Mouse (Mus musculus): Measurements from ENCODE around the gene Klk6. TPM values are rescaled to one million over a fixed set of nuclear protein-coding genes. Genes with fewer than 3 reads are reported as not detected.

The Klk6 gene
- polyA plus RNA-seq, 1 experiment from 2014 or later = not detected

GRCm38 (mm10) chr7:43799876-43800275 is 24.4 kb upstream of the Klk6 start:
- no peak overlapping the region for H3K9ac ChIP-seq (ENCODE audit: low read depth, low read length)
- no peak overlapping the region for H3K27ac ChIP-seq (ENCODE audit: low read depth, low read length)
- no peak overlapping the region for H3K4me2 ChIP-seq (replicated peaks; ENCODE audit: low read depth, low read length)
- H3K9me3 ChIP-seq (ENCODE audit: control insufficient read depth, low read length) = no peaks in the 10 kb centered on the region
- 74% methylated on average over 7 of the region's 7 CpGs for WGBS
- no peaks in the 10 kb centered on the region for H3K36me3 ChIP-seq (ENCODE audit: control insufficient read depth, insufficient read depth, low read length)
- no peak for DNase-seq (ENCODE audit: low spot score)
- no peak overlapping the region for H3K4me3 ChIP-seq (ENCODE audit: low read depth, low read length)
- peaks cover 16% of the 10 kb centered on the region for H3K27me3 ChIP-seq (ENCODE audit: control insufficient read depth, insufficient read depth, low read length)
- ATAC-seq (ENCODE audit: low FRiP score) = no peak
- H3K4me1 ChIP-seq (replicated peaks; ENCODE audit: control insufficient read depth, insufficient read depth, low read length) = no peaks in the 10 kb centered on the region

GRCm38 (mm10) chr7:43810994-43811393 is 13.3 kb upstream of the Klk6 start, which contains the start of gene Klk7:
TSS of gene Klk7 (plus strand) at chr7:43811294.
- Histone ChIP-seq H3K9me3 (ENCODE audit: control insufficient read depth, low read length) (no peaks in the 10 kb centered on the region), H3K4me1 (replicated peaks; ENCODE audit: control insufficient read depth, insufficient read depth, low read length) (no peaks in the 10 kb centered on the region), H3K36me3 (ENCODE audit: control insufficient read depth, insufficient read depth, low read length) (no peaks in the 10 kb centered on the region), H3K9ac (ENCODE audit: low read depth, low read length) (no peak within 1 kb of the TSS), H3K4me3 (ENCODE audit: low read depth, low read length) (no peak within 1 kb of the TSS), H3K27ac (ENCODE audit: low read depth, low read length) (no peak within 1 kb of the TSS), H3K4me2 (replicated peaks; ENCODE audit: low read depth, low read length) (no peak within 1 kb of the TSS), H3K27me3 (ENCODE audit: control insufficient read depth, insufficient read depth, low read length) (no peaks in the 10 kb centered on the region)
- WGBS = 46% methylated on average over 5 of the region's 5 CpGs
- no peak for ATAC-seq (ENCODE audit: low FRiP score)
- no peak for DNase-seq (ENCODE audit: low spot score)

GRCm38 (mm10) chr7:43815211-43815610 is 9.1 kb upstream of the Klk6 start:
- H3K36me3 ChIP-seq (ENCODE audit: control insufficient read depth, insufficient read depth, low read length) = no peaks in the 10 kb centered on the region
- H3K4me3 ChIP-seq (ENCODE audit: low read depth, low read length) = no peak overlapping the region
- H3K27ac ChIP-seq (ENCODE audit: low read depth, low read length) = no peak overlapping the region
- no peaks in the 10 kb centered on the region for H3K4me1 ChIP-seq (replicated peaks; ENCODE audit: control insufficient read depth, insufficient read depth, low read length)
- no peak for DNase-seq (ENCODE audit: low spot score)
- no peak overlapping the region for H3K4me2 ChIP-seq (replicated peaks; ENCODE audit: low read depth, low read length)
- no peaks in the 10 kb centered on the region for H3K9me3 ChIP-seq (ENCODE audit: control insufficient read depth, low read length)
- no peak for ATAC-seq (ENCODE audit: low FRiP score)
- 89% methylated on average over 7 of the region's 7 CpGs for WGBS
- no peak overlapping the region for H3K9ac ChIP-seq (ENCODE audit: low read depth, low read length)
- H3K27me3 ChIP-seq (ENCODE audit: control insufficient read depth, insufficient read depth, low read length) = no peaks in the 10 kb centered on the region

- Histone ChIP-seq H3K9ac (ENCODE audit: low read depth, low read length) (no peak overlapping the region), H3K4me1 (replicated peaks; ENCODE audit: control insufficient read depth, insufficient read depth, low read length) (no peaks in the 10 kb centered on the region), H3K4me3 (ENCODE audit: low read depth, low read length) (no peak overlapping the region), H3K27me3 (ENCODE audit: control insufficient read depth, insufficient read depth, low read length) (no peaks in the 10 kb centered on the region), H3K36me3 (ENCODE audit: control insufficient read depth, insufficient read depth, low read length) (no peaks in the 10 kb centered on the region), H3K4me2 (replicated peaks; ENCODE audit: low read depth, low read length) (no peak overlapping the region), H3K9me3 (ENCODE audit: control insufficient read depth, low read length) (no peaks in the 10 kb centered on the region), H3K27ac (ENCODE audit: low read depth, low read length) (no peak overlapping the region)
- ATAC-seq (ENCODE audit: low FRiP score) (no peak), DNase-seq (ENCODE audit: low spot score) (no peak)
Measured at GRCm38 (mm10) chr7:43816746-43817145, 7.6 kb upstream of the Klk6 start.

GRCm38 (mm10) chr7:43821581-43821980 is 2.7 kb upstream of the Klk6 start:
- no peak overlapping the region for H3K9ac ChIP-seq (ENCODE audit: low read depth, low read length)
- DNase-seq (ENCODE audit: low spot score) (no peak), ATAC-seq (ENCODE audit: low FRiP score) (no peak)
- H3K4me1 ChIP-seq (replicated peaks; ENCODE audit: control insufficient read depth, insufficient read depth, low read length) = no peaks in the 10 kb centered on the region
- H3K27ac ChIP-seq (ENCODE audit: low read depth, low read length) = no peak overlapping the region
- H3K4me3 ChIP-seq (ENCODE audit: low read depth, low read length) = no peak overlapping the region
- H3K36me3 ChIP-seq (ENCODE audit: control insufficient read depth, insufficient read depth, low read length) = no peaks in the 10 kb centered on the region
- H3K27me3 ChIP-seq (ENCODE audit: control insufficient read depth, insufficient read depth, low read length) = no peaks in the 10 kb centered on the region
- H3K4me2 ChIP-seq (replicated peaks; ENCODE audit: low read depth, low read length) = no peak overlapping the region
- WGBS = 89% methylated on average over 7 of the region's 7 CpGs
- H3K9me3 ChIP-seq (ENCODE audit: control insufficient read depth, low read length) = no peaks in the 10 kb centered on the region

- WGBS = 90% methylated on average over 5 of the region's 5 CpGs
- no peak overlapping the region for H3K4me2 ChIP-seq (replicated peaks; ENCODE audit: low read depth, low read length)
Measured at GRCm38 (mm10) chr7:43826056-43826455, 1.8 kb downstream of the Klk6 start.

GRCm38 (mm10) chr7:43827706-43828105 is 3.4 kb downstream of the Klk6 start:
- ATAC-seq (ENCODE audit: low FRiP score) (no peak), DNase-seq (ENCODE audit: low spot score) (no peak)
- Histone ChIP-seq H3K36me3 (ENCODE audit: control insufficient read depth, insufficient read depth, low read length) (no peaks in the 10 kb centered on the region), H3K4me1 (replicated peaks; ENCODE audit: control insufficient read depth, insufficient read depth, low read length) (no peaks in the 10 kb centered on the region), H3K27ac (ENCODE audit: low read depth, low read length) (no peak overlapping the region), H3K4me2 (replicated peaks; ENCODE audit: low read depth, low read length) (no peak overlapping the region), H3K4me3 (ENCODE audit: low read depth, low read length) (no peak overlapping the region), H3K27me3 (ENCODE audit: control insufficient read depth, insufficient read depth, low read length) (no peaks in the 10 kb centered on the region), H3K9me3 (ENCODE audit: control insufficient read depth, low read length) (no peaks in the 10 kb centered on the region), H3K9ac (ENCODE audit: low read depth, low read length) (no peak overlapping the region)
- WGBS = 83% methylated on average over 4 of the region's 4 CpGs

More at GRCm38 (mm10) chr7:43826056-43826455, 1.8 kb downstream of the Klk6 start:
- Histone ChIP-seq H3K9ac (ENCODE audit: low read depth, low read length) (no peak overlapping the region), H3K27ac (ENCODE audit: low read depth, low read length) (no peak overlapping the region), H3K36me3 (ENCODE audit: control insufficient read depth, insufficient read depth, low read length) (no peaks in the 10 kb centered on the region), H3K9me3 (ENCODE audit: control insufficient read depth, low read length) (no peaks in the 10 kb centered on the region), H3K4me3 (ENCODE audit: low read depth, low read length) (no peak overlapping the region), H3K4me1 (replicated peaks; ENCODE audit: control insufficient read depth, insufficient read depth, low read length) (no peaks in the 10 kb centered on the region), H3K27me3 (ENCODE audit: control insufficient read depth, insufficient read depth, low read length) (no peaks in the 10 kb centered on the region)
- ATAC-seq (ENCODE audit: low FRiP score) = no peak
- DNase-seq (ENCODE audit: low spot score) = no peak

- DNase-seq (ENCODE audit: low spot score) (no peak), ATAC-seq (ENCODE audit: low FRiP score) (no peak)
- H3K9me3 ChIP-seq (ENCODE audit: control insufficient read depth, low read length) = no peaks in the 10 kb centered on the region
- no peak overlapping the region for H3K4me2 ChIP-seq (replicated peaks; ENCODE audit: low read depth, low read length)
- H3K4me1 ChIP-seq (replicated peaks; ENCODE audit: control insufficient read depth, insufficient read depth, low read length) = no peaks in the 10 kb centered on the region
- no peaks in the 10 kb centered on the region for H3K36me3 ChIP-seq (ENCODE audit: control insufficient read depth, insufficient read depth, low read length)
- no peak overlapping the region for H3K4me3 ChIP-seq (ENCODE audit: low read depth, low read length)
- 92% methylated on average over 8 of the region's 8 CpGs for WGBS
- no peak overlapping the region for H3K9ac ChIP-seq (ENCODE audit: low read depth, low read length)
- no peaks in the 10 kb centered on the region for H3K27me3 ChIP-seq (ENCODE audit: control insufficient read depth, insufficient read depth, low read length)
- no peak overlapping the region for H3K27ac ChIP-seq (ENCODE audit: low read depth, low read length)
Measured at GRCm38 (mm10) chr7:43829006-43829405, 4.7 kb downstream of the Klk6 start.

GRCm38 (mm10) chr7:43841701-43842100 is 17.4 kb downstream of the Klk6 start, which contains the start of gene Klk5:
TSS of gene Klk5 (plus strand) at chr7:43841971.
- no peak within 1 kb of the TSS for H3K9ac ChIP-seq (ENCODE audit: low read depth, low read length)
- 57% methylated on average over 3 of the region's 3 CpGs for WGBS
- no peak for ATAC-seq (ENCODE audit: low FRiP score)

More at GRCm38 (mm10) chr7:43841701-43842100, 17.4 kb downstream of the Klk6 start, which contains the start of gene Klk5:
- Histone ChIP-seq H3K4me1 (replicated peaks; ENCODE audit: control insufficient read depth, insufficient read depth, low read length) (no peaks in the 10 kb centered on the region), H3K4me2 (replicated peaks; ENCODE audit: low read depth, low read length) (no peak within 1 kb of the TSS), H3K9me3 (ENCODE audit: control insufficient read depth, low read length) (no peaks in the 10 kb centered on the region), H3K36me3 (ENCODE audit: control insufficient read depth, insufficient read depth, low read length) (no peaks in the 10 kb centered on the region), H3K4me3 (ENCODE audit: low read depth, low read length) (no peak within 1 kb of the TSS), H3K27ac (ENCODE audit: low read depth, low read length) (no peak within 1 kb of the TSS), H3K27me3 (ENCODE audit: control insufficient read depth, insufficient read depth, low read length) (no peaks in the 10 kb centered on the region)
- no peak for DNase-seq (ENCODE audit: low spot score)

Data from hindbrain, embryonic 11.5 days (tissue).